Mouse (Mus musculus) heart, postnatal 36 days (tissue): Measurements from ENCODE around the gene Chrd. TPM values are rescaled to one million over a fixed set of nuclear protein-coding genes. Genes with fewer than 3 reads are reported as not detected.

Source experiments
- DNase-seq, 2 experiments: peaks; one replicate each; pipeline ENCODE4 v3.0.0; 2021 to 2022
- intact Hi-C: fragments of 180-260 bp; cut with DNase I; formaldehyde crosslinking; loops from one replicate; pipeline ENCODE4 v1.15.1; 2025
- total RNA-seq, 2 experiments: library from RNA; stranded (reverse); gene quantifications; 2 replicates each; pipeline ENCODE4 v1.2.3; 2021

Gene Chrd
- total RNA-seq, 2 experiments from 2014 or later, result 2.1 to 2.5 TPM

DNA sequence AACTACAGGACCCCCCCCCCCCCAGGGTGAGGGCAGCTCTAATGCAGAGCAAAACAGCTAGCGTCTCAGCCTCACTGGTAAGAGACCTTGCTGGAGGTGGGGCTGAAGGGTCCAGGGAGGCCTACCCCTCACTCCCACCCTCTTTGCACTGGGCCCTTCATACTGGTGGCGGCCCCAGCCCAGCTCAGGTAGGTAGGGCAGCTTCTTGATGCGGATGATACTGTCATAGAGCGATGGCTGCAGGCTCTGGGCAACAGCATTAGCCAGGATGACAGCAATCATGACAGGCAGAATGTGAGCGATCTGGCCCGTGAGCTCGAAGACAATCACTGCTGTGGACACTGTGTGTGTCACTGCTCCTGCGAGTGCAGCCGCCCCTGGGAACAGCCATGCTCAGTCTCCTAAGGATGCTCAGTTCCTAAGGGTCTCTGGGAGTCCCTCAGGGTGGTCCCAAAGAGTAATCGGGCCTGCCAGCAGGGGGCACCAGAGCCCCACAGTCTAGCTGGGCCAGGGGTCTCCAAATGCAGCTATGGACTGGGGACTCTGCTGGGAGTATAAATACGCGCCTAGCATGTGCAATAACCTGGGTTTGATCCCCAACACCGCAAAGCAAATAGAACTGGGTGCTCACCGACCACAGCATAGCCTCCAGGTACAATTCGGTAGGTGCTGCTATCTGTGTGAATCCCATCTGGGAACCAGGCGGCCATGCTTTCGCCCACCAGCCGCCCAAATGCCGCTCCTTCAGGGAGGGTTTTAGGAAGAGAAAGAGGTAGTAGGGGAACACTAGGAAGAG, 23.8 kb upstream of the Chrd start:
- intact Hi-C loops, result loop anchor here (10.0 kb wide), 1 partner anchor 1546 kb away; no protein-coding TSS in a partner anchor
- DNase-seq, result peak in 1 of 2 experiments; percentile 58

DNA sequence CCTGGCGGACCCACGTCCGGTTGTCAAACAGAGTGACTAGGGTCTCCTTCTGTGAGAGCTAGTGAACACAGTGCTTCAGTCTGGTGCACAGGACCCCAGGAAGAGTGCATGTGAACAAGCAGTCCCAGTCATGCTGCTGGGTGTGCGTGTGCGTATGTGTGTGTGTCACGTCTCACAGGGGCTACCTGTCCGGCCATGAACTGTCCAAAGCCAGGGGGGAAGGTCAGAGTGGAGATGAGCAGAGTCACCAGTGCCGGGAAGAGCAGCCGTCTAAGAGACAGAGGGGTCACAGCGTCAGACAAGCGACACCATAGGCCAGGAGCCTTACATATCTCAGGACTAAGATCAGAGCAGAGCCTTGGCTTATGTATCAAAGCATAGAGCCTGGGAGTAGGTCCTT, 22.6 kb upstream of the Chrd start:
- DNase-seq, result no peak
- intact Hi-C loops, result no loop called here

DNA sequence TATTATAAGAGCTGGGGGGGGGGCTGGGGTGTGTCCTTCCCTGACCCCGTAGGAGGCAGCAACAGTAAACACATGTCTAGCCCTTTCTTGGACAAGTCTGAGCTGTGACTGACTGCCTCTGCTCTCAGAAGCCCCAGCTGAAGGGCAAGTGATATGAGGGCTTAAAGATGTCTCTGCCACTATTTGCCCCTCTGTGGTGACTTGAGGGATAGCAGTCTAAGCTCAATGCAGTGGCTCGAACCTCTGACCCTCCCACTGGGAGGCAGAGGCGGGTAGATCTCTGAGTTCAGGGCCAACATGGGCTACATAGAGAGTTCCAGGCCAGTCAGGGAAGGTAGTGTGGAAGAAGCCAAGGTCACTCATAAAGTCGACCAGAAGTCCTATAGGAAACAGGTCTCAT, 22.1 kb upstream of the Chrd start:
- no peak for DNase-seq
- intact Hi-C loops, result no loop called here

DNA sequence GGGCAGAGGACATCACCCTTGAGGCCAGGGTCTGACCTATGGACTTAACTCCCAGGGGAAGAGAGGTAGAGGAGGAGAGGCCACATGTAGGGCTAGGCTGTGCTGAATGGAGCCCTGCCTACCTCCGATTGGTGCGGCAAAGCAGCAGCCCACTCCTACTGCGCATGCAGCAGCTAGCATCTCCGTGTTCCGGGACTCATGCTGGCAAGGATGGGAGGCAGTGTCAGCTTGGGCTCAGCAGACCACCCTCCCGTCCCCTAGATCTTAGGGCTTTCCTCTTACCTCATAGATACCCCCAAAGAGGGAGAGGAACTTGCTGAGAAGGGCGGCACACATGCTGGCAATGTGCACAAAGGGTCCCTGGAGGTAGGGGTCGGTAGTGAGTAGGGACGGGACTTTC, 20.7 kb upstream of the Chrd start:
- no peak for DNase-seq
- intact Hi-C loops, result no loop called here

DNA sequence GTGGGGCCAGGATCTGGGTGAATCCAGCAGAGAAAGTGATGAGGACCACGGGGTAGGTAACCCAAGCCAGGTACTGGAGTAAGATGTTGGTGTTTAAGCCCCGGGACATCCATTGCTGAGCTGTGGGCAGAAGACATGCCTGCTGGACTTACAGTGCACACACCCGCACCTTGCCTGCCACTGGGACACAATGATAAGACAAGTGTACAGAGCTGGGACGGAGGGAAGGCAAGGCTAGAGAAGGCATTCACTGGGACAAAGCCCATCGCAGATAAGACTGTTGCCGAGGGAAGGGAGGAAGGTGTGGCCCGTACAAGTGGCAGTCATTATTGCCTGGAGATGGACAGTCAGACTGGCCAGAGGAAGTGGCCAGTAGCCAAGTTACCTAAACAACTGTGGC, 20.0 kb upstream of the Chrd start:
- intact Hi-C loops, result no loop called here
- DNase-seq, result no peak

DNA sequence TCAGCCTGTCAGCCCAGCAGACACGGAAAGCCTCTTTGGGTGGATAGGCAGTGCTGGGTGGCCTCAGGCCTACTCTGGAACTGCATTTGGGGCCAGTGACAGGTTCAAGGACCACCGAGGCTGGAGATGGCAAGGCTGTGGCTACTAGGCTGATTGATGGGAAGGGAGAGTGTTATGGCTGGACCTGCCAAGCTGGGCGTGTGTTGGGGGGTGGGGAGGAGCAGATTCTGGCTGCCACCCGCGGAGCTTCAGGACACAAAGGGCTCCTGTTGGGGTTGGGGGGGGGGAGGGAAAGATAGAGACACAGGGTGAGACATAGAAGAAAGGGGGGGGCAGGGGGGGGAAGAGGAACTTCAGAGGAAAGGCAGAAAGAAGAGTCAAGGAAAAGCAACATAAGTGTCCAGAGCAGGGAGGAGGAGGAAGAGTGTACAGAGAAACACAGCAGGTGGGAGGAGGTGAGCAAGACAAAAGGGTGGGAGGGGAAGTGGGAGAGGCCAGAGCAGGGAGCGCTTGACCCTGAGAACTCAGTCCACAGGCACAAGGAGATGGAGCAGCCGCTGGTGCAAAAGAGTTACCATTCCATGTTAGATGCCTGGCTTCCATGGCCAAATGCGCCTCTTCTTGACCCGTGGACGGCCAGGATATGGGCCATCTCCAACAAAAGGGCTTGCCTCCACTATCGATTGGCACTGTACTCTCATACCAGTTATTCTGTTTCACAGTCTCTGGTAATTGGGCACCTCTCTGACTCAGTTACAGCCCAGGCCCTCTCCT, 18.4 kb upstream of the Chrd start:
- intact Hi-C loops, result no loop called here
- no peak for DNase-seq

DNA sequence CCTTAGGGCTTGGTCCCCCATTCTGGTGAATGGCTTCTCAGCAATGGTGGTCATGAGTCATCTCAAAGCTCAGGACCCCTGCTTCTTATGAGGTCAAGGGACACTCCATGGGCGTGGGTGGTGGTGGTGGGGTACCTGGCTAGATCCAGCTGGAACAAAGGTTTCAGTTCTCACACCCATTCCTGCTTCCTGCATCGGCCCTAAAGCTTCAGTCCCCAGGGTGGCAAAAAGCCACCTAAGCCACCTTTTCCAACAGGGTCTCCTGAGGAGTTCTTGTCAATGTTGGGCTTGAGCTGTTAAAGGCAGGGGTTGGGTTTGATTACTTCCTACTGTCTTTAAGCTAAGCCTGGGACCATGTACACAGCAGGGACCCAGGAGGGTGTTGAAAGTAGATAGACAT, 17.8 kb upstream of the Chrd start:
- intact Hi-C loops, result no loop called here
- DNase-seq, result no peak

DNA sequence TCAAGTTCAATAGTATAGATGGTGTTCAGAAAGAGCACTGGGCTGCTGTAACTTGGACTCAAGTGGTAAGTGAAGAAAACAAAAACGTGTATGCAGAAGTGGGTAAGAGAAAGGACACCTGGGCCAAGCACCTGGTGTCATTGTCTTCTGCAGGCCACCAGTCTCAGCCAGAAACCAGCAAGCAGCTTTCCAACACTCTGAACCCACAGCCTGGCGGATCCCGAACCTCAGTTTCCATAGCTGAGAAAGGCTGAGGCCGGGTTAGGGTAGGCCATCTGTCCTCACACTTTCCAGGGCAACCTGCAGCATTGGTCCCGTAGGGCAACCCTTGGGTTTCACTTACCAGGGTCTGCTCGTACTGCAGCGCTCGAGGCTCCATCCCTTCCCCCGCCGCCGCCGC, 17.4 kb upstream of the Chrd start:
- DNase-seq, result no peak
- intact Hi-C loops, result no loop called here

DNA sequence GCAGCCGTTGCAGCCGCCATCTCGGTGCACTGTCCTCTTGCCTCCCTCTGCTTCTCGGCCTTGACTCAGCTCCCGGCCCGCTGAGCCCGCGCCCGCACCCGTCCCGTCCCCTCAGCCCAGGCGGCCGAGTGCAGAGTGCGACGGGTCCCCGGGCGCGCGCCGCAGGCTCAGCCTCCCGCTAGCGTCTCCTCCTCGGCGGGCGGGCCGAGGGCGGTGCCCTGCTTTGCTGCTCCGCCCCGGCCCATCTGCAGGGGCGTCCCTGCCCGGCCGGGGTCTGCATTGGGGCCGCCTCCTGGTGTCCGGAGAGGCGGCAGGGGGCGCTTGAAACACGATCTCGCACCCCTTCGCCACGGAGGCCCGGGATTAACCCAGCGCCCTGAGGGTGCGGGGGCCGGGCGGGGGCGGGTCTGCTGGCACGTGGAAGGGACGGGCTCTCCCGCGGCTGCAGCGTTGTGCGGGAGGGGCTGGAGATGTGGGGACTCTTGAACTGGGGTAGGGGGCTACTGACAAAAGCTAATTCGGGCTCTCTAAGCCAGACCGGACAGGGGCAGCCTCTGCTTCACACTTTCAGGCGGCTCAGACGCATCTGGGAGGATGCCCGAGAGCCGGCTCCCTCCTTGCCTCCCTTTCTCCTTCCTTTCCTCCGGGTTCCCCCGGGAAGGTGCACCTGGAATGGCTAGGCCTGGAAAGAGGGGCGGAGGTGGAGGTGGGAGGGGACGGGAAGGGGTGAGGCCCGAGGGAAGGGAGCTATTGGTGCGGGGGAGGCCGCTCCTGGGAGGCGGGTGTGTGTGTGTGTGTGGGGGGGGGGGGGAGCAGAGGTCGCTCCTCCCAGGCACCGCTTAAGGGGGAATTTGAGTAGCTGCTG, 16.7 kb upstream of the Chrd start:
- intact Hi-C loops, result loop anchor here (2.0 kb wide), 1 partner anchor 19 kb away; no protein-coding TSS in a partner anchor
- DNase-seq, result peak; percentile 77 to 85

DNA sequence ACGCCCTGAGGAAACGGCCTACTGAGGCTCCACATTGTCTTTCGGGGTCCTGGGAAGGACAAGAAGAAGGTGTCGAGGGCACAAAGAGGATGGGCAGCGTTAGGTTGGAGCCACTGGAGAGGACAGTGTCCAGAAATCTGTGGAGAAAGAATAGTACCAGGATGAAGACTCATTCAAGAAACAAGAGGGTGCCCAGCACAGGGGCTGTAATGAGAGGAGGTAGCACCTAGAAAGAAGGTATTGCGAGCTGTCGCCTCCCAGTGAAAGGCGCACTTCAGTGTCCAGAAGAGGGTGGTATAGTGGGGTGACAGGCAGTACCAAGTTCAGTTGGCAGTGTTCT, 16.1 kb upstream of the Chrd start:
- DNase-seq, result peak in 1 of 2 experiments; percentile 29
- intact Hi-C loops, result loop anchor here (1.0 to 2.0 kb wide), 2 partner anchors 20 to 44 kb away; no protein-coding TSS in a partner anchor

DNA sequence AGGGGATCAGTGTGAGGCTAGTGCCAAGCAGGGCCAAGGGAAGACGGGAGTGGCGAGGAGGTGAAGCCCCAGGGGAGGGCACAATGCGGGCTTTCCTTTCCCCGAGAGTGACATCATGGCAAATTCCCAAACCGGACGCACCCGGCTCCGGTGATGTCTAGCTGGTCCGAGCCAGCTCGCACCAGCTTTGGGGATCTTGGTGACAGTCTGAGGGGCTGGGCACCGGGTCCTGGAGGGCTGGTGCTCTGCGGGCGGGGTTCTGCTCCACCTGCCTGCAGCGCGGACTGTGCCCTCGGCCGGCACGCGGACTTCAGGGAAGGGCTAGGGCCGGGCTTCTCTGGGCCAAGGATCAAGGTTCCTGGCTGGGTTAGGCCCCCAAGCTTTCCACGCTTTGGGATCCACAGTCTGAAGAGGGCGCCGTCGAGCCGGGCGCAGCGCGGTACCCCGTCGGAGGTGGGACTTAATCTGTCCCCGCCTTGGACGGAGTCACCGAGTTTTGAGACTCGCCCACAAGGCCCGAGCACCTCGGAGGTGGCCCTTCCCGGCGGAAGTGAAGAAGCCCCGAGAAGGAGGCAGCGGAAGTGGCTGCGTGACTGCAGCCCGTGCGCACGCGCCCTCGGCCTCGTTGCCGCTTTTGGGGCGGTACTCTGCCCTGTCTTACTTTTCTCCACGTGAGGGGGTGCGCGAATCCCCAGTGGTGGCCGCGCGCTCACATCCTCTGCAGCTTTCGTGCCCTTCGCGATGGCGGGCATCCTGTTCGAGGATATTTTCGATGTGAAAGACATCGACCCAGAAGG, 15.5 kb upstream of the Chrd start, which contains the start of the genes Polr2h and Clcn2:
Polr2h (plus strand) TSS at position 485 of the 797 bp plus-strand sequence.
Clcn2 (minus strand) TSS at position 566 of the 797 bp plus-strand sequence.
- intact Hi-C loops, result loop anchor here (1.0 to 2.0 kb wide), 2 partner anchors 21 to 44 kb away; no protein-coding TSS in a partner anchor
- DNase-seq, result peak; percentile 98 to 99

DNA sequence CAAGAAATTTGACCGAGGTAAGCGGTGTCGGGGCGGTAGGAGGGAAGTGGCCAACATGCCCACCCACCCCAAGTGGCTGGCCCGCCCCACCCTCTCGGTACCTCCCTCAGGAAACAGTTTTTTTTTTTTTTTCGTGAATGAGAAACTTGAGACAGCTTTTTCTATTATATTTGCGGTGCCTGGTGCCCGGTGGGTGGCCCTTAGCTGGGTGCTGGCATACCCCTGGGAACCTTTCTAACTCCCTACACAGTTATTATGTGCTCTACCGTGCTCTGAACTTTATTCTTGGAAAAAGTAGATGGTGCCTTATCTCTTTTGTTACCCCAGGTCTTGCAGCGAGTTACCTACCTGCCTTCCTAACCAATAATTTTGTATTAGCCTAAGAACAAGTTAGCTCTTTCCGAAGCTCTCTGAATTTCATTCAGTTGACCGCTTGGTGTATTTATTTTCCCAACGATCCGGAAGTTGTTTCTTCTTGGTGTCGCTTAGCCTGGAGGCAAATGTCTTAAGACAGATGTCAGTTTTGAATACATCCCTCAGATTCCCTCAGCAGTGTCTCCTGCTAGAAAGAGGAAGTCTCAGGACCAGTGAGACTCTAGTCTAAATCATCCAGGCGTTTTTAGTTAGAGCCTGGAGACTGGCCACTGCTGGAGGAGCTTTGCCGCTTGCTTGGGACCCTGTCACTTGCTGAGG, 14.8 kb upstream of the Chrd start:
- no peak for DNase-seq
- intact Hi-C loops, result loop anchor here (1.0 to 2.0 kb wide), 3 partner anchors 21 to 67 kb away; partner anchors contain the start of gene Psmd2

DNA sequence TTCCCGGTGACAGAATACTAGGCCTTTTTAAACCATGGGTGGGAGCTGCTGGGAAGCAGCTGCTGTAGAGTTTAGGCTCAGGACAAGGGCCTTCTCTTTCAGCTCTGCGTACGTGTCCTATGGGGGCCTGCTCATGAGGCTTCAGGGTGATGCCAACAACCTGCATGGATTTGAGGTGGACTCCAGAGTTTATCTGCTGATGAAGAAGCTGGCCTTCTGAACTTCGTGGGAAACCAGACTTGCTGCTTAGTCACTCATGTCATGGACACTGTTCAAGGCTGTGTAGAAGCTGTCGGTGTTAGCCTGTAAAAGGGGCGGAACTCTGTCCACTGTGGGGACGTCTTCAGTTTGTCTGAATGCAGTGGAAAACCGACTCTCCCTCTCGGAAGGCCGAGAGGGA, 11.1 kb upstream of the Chrd start:
- intact Hi-C loops, result loop anchor here (5.0 kb wide), 1 partner anchor 470 kb away; no protein-coding TSS in a partner anchor

DNA sequence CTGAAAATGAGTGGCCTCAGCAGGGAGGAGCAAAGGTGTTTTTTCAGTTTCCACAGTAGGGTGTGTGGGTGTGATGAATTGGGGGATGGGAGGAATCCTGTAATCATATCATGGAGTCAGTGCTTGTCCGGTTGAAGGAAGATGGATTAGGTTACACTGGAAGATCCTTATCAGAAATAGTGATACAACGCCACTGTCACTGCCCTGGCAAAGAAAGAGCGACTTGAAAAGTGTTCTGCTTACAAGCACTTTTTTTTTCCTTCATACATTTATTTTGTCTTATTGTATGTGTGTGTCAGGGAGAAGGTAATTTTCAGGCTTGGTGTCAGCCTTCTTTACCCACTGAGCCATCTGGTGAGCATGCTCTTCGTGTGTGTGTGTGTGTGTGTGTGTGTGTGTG, 10.2 kb upstream of the Chrd start:
- intact Hi-C loops, result loop anchor here (5.0 kb wide), 1 partner anchor 470 kb away; no protein-coding TSS in a partner anchor
- DNase-seq, result no peak

More for the DNA sequence above, 11.1 kb upstream of the Chrd start:
- DNase-seq, result no peak

DNA sequence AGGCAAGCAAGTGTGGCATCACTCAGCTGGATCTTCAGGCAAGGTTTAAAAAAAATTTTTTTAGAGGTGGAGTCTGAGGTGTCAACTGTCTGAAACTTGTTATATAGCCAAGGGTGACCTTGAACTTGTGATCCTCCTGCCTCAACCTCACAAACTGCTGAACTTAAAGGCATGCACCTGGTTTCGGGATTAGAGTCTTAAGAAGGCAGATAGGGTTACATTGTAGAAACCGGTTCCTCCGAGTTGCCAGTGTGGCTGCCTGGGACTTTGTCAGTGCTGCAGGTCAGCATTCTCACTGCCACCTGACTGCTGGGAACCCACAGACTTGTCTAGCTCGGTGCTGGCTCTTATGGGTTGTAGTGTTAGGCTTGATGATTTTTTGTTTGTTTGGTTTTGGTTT, 9.7 kb upstream of the Chrd start:
- intact Hi-C loops, result loop anchor here (5.0 kb wide), 1 partner anchor 469 kb away; no protein-coding TSS in a partner anchor

DNA sequence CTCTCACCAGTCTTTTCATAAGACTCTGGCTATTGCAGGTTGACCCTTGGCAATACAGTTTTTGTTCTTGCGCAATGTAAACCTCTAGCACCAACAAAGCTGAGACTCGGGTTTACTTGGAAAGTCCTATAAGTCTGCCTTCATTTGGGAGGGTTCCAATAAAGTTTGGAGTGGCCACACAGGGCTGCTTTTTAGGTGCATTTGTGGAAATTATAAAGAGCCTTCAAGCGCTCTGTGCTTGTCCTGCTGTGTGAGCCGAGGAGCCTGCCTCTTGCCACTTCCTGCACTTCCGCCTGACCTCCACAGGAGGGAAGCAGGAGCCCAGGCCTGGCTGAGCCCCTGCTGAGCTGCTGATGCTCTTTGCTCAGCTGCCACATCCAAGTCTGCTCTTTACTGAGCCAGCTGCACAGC, 8.6 kb upstream of the Chrd start:
- intact Hi-C loops, result loop anchor here (1.0 to 5.0 kb wide), 2 partner anchors 37 to 468 kb away; no protein-coding TSS in a partner anchor
- peak; percentile 61 to 69 for DNase-seq

More for the DNA sequence above, 9.7 kb upstream of the Chrd start:
- no peak for DNase-seq

DNA sequence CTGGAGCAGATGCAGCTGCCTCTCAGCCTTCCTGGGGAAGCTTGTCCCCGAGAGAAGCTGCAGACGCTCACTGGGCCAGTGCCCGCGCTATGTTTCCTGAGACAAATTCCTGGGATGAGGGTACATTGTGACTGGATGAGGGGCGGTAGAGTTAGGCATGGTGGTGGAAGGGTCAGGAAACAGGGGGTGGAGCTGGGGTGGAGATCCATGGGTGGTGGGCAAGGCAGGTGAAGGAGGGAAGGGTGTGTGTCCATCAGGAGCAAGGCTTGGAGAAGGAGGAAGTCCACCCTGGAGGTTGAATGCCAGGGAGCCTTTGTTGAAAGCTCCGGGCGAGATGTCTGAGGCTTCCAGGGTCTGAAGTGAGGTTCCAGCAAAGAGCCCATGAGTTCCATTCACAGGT, 7.6 kb upstream of the Chrd start:
- intact Hi-C loops, result no loop called here
- DNase-seq, result no peak

DNA sequence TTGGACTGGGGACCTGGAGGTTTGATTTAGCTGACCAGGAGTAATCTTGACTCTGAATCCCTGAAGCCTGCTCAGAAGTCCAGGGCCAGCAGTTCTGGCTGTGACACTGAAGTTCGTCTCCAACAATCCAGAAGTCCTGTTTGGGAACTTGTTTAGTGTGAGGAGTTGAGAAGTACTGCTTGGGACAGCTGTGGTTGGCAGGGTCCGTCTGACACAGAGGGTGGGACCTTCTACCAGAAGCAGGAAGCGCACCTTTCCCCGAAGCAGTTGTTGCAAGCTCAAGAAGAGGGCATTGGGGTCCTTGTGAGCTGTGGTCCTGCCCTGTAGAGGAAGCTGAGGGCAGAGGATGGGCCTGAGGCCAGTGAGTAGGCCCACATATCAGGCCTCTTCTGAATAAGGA, 7.2 kb upstream of the Chrd start:
- no peak for DNase-seq
- intact Hi-C loops, result no loop called here

DNA sequence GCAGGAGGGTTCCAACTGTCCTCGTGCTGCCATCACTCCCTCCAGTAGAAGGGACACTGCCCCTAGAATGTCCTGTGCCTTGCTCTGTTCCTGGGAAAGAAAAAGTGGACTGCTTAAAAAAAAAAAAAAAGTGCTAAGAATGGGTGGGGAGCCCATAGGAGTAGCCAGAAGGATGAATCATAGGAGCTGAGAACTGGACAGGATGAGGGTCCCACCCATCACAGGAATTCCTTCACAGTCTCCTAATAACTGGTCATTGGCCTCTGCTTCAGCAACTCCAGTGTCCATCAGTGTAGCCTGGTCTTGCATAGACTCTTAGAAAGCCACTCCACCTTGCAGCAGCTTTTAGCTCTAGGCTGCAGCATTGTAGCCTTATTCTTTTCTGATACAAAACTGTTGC, 6.5 kb upstream of the Chrd start:
- intact Hi-C loops, result no loop called here
- no peak for DNase-seq
